Mouse (Mus musculus) kidney, postnatal 10 days (tissue): ENCODE measurements around the gene Rgr.

ENCODE experiments used
- DNase-seq: peaks from one replicate; pipeline ENCODE4 v3.0.0; 2021; ENCODE audit warnings: mixed read lengths

Rgr gene

DNA sequence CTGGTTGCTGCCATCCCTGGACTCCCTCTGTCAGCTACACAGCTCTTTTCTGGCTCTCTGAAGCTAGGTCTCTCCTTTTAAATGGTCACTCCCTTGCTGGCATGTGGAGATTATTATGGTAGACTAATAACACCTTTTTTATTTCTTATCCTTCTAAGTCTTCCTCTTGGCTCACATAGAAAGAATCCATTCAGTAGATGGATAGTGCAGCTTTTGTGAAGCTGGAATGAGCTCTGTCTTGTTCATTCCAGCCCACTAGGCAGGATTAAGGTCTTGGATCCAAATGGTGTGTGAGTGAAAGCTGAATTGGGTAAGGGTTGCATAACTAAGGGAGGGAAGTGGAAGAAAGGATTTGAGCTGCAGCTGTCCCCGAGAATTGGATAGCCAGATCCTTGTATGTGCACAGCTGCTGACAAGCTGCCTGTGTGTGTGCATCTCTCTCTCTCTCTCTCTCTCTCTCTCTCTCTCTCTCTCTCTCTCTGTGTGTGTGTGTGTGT is at the start of gene Rgr:
Gene Rgr (minus strand): TSS at position 51 of the 497 bp plus-strand sequence.
- DNase-seq = no peak

DNA sequence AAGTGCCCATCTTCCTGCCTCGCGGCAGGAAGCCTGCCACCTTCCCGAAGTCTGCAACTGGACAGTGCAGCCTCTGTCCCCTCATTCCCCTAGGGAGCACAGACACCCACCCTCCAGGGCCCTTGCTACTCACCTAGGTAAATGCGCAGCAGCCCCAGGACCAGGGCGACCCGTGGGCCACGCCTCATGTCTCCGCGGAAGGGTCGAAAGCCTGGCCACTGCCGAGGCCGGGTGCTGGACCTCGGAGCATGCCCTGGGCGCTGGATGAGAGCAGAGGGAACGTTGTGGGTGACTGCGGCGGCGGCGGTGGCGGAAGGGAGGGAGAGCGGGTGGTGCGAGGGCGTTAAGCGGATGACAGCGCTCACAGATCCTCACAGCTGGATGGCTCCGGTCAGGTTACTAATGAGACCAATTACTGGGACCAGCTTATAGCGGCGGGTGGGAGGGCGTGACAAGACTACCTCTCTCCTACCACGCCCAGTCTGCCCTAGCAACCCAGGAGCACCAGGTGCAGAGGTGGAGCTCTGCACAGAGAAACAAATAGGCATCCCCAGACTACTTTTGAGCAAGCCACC is 49.3 kb upstream of the Rgr start, which contains the start of gene Cdhr1:
Gene Cdhr1 (minus strand): TSS at position 392 of the 575 bp plus-strand sequence.
- peak; percentile 25 for DNase-seq

GRCm38 (mm10) chr14:37095556-37095955 is 46.8 kb upstream of the Rgr start:
- no peak for DNase-seq

DNA sequence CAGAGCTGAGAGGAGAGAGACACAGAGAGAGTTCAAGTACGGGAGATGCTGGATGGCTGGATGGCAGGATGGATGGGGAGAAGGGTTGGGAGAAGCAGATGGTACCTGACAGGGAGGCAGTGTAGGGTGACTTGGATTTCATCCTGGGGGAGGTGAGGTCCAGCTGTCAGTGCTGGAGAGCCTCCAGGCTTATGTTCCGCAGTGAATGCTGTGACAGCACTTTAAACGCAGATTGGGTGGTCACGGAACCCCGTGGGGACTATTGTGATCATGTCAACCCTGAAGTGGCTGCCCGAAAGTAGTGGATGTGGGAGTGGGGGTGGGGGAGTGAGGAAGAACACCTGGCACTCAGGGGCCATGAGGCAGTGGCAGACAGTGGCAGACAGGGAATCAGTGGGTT is 45.7 kb upstream of the Rgr start:
- DNase-seq = no peak

- DNase-seq = no peak
These were observed 35.0 kb upstream of the Rgr start for GRCm38 (mm10) chr14:37083755-37084154.

- no peak for DNase-seq
These were observed 32.0 kb upstream of the Rgr start for GRCm38 (mm10) chr14:37080724-37081123.

DNA sequence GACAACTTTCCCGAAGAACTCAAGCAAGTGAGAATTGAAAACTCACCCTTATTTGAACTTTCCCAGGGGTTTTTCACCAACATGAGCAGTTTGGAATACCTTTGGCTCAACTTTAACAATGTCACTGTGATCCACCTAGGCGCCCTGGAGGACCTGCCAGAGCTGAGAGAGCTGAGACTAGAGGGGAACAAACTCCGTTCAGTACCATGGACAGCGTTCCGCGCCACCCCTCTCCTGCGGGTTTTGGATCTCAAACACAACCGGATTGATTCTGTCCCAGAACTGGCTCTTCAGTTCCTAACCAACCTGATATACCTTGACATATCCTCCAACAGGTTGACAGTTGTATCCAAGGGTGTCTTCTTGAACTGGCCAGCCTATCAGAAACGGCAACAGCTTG is 19.8 kb upstream of the Rgr start:
- DNase-seq = peak; percentile 86

DNA sequence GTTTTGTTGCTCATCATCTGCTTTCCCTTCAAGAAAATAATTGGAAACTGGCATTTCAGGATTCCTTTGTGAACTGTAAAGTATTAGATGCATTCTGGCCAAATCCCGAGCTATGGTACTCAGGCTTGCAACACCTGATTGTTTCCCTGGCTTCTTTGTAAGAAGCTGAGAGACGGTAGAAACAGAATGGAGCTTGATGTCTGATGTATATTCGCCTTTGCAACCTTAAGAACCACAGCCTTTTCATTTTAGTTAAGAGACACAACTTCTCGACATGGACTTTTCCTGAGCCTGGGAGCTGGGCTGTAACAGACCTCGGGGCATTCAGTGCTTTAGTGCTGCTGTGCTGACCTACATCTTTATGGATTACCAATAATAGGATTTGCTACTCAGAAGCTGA is 18.9 kb upstream of the Rgr start, which contains the start of gene Lrit2:
Gene Lrit2 (plus strand): TSS at position 301 of the 400 bp plus-strand sequence.
- no peak for DNase-seq

DNA sequence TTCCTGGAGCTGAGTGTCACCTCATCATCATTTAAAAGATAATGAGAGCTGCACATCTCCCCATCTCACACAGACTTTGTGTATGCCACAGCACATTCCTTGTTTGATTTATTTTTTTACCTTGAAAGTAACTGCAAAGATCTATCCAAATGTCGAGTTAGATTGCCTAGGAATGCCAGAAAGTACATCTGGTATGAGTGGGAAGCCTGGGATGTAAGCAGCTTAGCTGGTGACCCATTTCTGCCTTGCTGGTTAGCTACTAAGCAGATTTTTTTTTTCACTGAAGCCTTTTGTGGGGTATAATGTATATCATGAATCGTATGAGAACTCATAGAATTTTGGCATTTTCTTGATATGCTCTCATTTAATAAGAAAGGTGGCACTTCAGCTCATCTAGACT is 17.9 kb upstream of the Rgr start:
- no peak for DNase-seq

- no peak for DNase-seq
These were observed 16.1 kb upstream of the Rgr start for GRCm38 (mm10) chr14:37064849-37065248.

- no peak for DNase-seq
These were observed 14.3 kb downstream of the Rgr start for GRCm38 (mm10) chr14:37034432-37034831.

GRCm38 (mm10) chr14:37033241-37033640 is 15.5 kb downstream of the Rgr start:
- DNase-seq = peak; percentile 81

DNA sequence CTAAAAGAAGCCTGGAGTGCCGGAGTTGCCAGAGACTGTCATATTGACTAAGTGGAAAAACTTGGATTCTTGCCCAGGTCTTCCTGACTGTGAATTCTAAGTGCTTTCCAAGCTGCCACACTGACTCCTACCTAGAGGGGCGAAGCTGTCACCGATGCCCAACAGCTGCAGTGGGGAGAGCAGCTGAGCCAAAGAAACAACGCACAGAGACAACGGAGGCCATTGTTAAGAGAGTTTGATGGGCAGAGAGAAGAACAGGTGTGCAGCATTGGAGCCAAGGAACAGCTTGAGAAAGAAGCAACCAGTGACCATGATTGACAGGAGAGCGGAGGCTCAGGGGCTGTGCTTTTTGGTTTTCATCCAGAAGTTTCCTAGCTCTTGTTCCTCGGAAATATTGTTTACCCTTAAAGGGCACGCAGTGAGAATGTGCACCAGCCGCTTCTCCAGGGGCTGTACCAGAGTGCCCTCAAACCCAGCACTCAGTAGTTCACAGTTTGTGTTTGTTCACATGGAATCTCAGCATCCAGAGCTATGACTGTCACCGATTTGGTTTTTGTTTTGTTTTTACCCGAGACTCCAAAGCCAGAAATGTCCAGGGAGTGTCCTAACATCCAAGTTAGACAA is 16.2 kb downstream of the Rgr start:
- DNase-seq = no peak

DNA sequence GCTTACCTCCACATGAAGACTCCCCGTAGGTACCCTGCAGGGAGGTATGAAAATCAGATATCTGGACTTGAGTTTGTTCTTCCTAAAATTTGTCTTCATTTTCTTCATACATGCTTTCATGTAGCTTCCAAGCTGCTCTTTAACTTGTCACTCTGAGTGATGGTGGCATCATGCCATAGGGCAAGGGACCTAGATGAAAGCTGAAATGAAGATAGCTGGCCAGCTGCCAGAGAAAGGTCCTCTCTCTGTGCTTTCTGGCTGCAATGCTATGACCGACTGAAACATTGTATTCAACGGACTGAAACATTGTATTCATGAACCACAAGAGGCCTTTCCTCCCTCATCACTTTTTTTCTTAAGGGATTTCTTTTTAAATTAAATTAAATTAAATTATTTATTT is 20.2 kb downstream of the Rgr start:
- DNase-seq = peak; percentile 12

DNA sequence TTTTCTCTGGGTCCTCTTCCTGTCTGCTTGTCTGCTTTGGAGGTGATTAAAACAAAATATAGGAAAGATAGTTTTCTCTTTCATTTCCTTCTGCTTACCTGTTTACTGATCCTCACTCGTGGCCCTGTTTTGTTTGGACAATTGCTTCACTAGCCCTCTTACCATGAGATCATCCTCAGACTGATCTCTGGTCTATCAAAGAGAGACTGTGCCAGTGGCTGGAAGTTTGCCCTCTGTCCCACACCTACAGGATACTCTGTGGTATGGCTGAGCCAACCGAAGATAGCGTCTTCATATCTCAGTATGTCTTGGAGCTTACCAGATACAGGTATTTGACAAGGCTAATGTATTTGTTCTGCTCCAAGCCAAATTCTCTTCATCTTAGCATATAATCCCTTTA is 20.8 kb downstream of the Rgr start:
- DNase-seq = no peak

DNA sequence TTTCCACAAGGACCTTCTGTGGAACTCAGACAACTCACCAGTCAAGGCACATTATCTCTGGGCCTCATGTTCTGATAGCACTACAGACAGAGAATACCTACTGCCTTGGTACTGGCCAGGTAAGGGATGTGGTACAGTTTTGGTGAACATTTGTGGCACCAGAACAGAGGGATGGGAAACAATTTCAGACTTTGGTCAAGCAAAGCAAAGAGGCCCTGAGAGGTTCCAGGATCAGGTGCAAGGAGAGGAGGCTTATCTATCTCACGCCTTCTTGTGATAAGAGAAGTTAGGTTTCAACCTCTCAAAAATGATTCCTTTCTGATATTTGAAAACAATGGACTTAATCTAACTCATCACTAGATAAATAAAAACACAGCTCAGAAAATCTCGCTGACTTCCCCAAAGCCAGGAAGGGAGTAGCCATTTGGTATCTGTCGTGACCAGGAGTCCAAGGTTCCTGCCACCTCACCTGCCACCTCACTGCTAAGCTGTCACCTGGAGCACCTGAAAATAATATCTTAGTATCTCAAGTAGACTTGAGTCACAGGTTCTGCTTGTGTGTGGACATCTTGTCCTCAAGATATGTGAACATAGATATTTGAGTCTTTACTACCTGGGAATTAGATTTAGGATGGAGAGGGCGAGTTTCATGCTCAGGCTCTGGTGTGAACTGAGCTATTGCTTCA is 21.4 kb downstream of the Rgr start:
- DNase-seq = no peak

GRCm38 (mm10) chr14:37015894-37016293 is 32.9 kb downstream of the Rgr start:
- peak; percentile 69 for DNase-seq

- no peak for DNase-seq
These were observed 35.1 kb downstream of the Rgr start for GRCm38 (mm10) chr14:37013644-37014043.

GRCm38 (mm10) chr14:37009686-37010085 is 39.1 kb downstream of the Rgr start:
- DNase-seq = no peak

DNA sequence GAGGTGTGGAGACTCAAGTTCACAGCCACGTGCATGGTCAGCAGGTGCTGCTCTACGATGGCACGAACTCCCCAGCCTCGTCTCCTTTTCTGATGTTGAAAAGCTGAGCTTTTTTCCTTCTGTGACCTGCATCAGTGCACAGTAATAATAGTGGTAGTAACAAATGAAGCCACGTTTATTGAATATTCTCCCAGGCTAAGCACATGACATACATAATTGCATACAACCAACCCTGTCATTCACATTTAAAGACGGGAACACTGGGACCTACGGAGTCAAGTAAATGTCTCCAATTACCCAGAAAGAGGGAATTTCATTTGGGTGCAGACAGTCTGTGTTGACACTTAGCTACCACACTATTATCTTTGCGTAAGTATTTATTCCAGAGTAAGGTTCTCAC is 42.3 kb downstream of the Rgr start:
- DNase-seq = no peak

- no peak for DNase-seq
These were observed 42.9 kb downstream of the Rgr start for GRCm38 (mm10) chr14:37005865-37006264.

- no peak for DNase-seq
These were observed 45.2 kb downstream of the Rgr start for GRCm38 (mm10) chr14:37003431-37004095.

- no peak for DNase-seq
These were observed 45.9 kb downstream of the Rgr start for GRCm38 (mm10) chr14:37002852-37003251.
